Mouse (Mus musculus) right cerebral cortex, postnatal 14 days (tissue): ENCODE results near the gene Lrrc42.

ENCODE experiments used
- DNase-seq: peaks from one replicate; pipeline ENCODE4 v3.0.0; 2022

The Lrrc42 gene

DNA sequence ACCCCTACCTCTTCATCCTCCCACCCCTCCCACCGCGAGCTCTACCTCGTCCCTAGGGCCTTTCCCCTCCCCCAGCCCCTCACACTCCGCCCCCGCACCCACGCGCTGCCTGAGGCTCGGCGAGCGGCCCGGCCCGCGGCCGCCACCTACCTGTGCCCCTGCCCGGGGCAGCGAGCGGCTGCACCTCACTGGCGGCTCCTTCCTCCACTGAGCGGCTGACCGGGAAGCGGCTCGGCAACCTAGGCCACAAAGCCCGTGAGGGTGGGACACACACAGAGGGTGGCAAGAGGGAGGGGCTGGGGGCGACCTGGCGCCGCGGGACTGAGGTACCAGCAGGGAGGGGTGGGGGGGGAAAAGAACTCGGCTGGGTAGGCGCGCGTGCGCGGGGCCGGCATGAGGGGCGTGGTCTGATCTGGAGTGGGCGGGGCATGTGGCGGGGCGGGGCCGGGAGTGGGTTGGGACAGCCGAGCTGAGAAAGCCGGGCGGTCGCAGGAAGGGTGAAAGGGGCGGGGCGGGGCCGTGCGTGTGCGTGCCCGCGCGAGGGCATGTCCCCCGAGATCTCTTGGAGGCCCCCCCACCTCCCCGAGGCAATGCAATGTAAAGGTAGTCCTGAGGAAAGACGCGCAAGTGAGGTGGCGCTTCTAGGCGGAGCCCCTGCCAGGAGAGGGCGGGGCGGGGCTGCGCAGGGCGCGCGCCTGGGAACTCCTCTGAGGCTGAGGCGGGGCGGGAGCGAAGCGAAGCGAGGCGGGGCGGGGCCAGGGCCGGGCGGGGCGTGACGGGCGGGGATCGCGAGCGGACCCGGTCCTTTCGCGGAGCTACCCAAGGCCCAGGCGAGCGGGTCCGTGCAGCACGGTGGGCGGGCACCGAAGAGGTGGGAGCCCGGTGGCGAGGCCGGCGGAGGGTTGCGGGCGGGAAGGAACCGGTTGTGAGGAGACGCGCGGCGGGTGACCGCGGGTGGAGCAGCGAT lies at the start of gene Lrrc42, which contains the start of gene Hspb11:
Gene Lrrc42 (minus strand): TSS at position 408 of the 967 bp plus-strand sequence.
Gene Hspb11 (plus strand): TSS at position 469 of the 967 bp plus-strand sequence.
- peak; percentile 95 for DNase-seq

DNA sequence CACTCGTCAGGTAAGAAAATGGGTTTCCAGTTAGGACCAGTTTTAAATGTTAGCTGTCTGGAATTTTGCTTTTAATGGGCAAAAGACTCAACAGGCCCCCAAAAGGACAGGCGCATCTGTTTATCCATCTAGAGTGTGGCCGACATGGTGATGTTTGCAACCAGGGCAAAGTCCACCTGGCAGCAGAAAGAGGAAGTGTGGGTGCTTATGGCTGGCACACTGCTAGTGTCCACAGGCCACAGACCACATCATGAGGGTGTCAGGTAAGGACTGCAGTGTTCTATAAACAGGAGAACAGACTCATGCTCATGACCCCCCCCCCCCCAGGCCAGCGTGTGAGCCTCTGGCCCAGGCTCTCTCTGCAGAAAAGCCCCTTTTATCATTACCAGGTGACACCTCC lies 49.5 kb upstream of the Lrrc42 start:
- no peak for DNase-seq

DNA sequence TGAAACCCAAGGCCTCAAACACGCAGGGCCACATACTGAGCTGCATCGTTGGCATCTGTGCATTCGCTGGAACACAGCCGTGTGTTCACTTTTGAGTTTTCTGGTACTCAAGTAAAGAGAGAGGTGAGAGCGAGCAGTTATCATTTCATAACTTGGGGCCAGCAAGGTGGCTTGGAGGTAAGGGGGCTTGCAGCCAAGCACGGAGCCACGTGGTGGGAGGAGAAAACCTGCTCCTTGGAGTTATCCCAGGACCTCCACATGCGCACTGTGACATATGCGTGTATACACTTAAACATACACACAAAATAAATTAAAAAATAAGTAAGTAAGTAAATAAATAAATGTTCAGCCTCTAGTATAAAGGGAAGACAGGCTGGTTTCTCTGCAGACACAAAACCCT lies 48.9 kb upstream of the Lrrc42 start:
- no peak for DNase-seq

DNA sequence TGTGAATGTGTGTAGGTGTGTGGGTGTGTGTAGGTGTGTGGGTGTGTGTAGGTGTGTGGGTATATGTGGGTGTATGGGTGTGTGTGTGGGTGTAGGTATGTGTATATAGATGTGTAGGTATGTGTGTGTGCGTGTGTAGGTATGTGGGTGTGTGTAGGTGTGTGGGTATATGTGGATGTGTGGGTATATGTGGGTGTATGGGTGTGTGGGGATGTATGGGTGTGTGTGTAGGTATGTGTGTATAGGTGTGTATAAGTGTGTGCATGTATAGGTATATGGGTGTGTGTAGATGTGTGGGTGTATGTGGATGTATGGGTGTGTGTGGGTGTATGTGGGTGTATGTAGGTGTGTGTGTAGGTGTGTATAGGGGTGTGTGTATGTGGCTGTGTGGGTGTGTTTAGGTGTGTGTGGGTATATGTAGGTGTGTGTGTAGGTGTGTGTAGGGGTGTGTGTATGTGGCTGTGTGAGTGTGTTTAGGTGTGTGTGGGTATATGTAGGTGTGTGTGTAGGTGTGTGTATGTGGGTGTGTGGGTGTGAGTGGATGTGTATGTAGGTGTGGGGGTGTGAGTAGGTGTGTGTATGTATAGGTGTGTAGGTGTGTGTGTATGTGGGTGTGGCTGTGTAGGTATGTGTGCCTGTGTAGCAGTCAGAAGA lies 47.7 kb upstream of the Lrrc42 start:
- DNase-seq, result no peak

DNA sequence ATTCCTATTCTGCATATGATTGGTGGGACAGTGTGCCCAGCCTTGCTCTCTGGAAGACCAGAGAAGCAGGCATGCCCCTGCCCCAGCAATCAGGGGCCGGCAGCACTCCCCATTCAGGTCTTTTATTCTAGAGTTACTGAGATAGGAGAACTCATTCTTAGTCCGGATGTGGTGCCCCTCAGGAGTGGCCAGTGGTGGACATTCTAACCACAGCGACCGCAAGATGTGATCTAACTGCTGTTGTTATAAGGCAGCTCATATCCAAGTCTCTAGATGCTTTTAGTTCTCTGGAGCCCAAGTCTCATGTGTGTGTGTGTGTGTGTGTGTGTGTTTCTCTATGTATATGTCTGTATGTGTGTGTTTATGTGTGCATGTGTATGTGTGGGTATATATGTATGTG lies 47.0 kb upstream of the Lrrc42 start:
- DNase-seq, result no peak

DNA sequence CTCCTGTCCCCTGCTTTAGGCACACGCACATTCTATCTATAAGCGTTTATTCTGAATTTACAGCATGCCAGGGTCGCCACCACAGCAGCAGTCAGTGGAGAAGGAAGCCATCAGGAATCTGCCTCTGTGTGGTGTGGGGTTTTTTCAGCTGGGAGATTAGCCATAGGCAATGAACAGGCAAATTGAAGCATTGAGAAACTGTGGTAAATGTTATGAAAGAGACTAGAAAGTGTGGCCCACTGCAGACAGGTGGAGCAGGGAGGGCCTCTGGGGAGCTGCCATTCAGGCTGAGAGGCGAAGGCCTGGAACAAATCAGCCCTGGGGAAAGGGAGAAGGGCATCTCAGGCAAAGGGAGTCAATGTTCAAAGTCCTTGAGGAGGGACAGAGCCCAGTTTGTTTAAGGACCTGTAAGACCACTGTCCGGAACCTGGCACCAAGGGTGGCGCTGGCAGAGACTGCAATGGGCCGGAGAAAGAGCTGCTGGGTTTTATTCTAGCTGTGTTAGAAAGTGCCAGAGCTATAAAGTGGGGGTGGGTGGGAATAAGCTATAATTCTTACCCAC lies 46.5 kb upstream of the Lrrc42 start:
- no peak for DNase-seq

DNA sequence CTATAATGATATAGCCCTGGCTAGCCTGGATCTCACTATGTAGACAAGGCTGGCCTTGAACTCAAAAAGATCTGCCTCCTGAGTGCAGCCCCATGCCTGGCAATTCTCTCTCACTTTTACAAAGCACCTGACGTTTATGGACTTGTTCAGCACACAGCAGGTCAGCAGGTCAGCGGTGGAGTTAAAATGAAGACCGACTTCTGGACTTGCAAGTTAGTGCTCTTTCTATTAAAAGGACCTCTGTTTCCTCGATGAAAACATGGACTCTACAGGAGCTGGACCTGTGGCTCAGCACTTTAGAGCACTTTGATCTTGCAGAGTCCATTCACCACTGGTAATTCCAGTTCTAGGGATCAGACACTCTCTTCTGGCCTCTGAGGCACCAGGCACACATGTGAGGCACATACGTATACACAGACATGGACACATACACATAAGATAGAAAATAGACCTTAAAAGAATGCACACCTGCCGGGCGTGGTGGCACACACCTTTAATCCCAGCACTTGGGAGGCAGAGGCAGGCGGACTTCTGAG lies 44.8 kb upstream of the Lrrc42 start:
- no peak for DNase-seq

DNA sequence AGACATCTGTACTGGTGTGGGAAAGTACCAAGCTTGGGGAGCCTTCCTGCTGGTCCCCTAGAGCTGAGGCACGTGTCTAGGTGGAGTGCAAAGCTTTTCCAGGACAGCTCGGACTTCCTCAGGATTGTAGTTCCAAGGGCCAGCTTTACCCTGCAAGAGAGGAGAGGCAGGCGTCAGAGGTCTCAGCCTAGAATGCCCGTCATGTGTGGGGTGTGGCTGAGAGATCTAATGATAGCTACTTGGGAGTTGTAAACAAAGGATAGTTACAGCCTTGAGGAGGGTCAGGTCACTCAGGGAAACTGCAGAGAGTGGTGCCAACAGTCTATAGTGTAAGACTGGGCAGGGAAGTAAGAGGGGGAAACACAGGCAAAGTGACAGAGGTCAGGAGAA lies 38.9 kb upstream of the Lrrc42 start:
- DNase-seq, result no peak

DNA sequence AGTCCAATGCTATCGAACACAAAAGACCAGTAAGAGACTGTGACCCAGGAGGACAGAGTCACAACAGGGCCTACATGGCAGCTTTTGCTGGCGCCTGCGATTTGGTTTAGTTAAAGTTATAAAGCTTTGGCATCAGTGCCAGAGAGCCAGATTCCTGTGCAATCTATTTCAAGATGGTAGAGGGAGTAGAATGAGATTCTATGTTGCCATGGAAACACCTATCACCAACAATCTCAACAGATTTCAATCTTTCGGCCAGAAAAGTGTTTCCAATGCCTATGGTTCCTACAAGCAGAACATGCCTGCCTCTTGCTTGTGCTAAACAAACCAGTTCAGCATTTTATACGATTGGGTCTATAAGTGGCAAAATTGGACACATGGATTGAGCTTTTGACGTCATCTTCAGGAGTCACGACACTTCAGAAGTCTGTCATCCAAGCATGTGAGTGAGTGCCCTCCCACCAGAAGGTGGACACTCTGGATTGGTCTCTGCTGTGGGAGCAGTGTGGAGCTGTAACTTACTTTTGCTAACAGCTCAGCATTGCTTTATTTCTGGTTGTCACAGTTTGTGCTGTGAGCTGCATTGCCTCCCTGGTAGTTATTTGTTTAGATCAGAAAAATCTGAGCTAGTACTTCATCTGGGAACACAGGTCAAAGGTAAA lies 38.4 kb upstream of the Lrrc42 start:
- no peak for DNase-seq

DNA sequence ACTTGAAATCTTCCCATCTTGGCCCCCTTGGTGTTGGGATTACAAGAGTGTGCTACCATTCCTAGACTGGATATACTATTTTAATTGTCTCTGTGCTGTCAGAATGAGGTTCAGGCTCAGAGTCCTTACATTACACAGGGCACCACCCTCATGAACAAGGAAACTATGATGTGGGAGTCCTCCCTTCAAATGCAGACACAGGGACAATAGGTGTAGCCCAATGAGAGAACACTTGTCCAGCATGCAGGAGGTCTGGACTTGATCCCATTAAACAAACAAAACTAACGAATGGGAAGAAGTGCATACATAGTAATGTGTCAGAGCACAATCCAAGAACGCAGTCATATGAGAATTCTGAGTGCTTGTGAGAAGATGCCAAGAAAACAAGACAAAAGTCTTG lies 34.2 kb upstream of the Lrrc42 start:
- no peak for DNase-seq

DNA sequence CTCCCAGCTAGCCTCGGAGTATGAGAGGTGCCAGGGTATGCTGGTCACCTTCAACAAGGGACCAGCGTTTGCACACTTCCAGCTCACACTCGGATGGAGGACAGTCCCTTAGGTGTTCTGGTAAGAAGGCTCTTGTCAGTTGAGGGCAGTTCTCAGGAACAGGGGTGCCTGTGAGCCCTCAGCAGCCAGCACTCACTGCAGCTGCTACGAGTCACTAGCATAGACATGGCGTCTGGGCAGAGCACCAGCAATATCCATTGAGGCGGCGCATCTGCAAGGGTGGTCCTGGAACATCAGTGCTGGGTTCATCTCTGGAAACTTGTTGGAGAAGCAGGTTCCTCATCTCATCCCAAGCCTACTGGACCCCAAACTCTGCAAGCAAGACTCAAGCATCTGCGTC lies 33.1 kb upstream of the Lrrc42 start:
- DNase-seq, result no peak

DNA sequence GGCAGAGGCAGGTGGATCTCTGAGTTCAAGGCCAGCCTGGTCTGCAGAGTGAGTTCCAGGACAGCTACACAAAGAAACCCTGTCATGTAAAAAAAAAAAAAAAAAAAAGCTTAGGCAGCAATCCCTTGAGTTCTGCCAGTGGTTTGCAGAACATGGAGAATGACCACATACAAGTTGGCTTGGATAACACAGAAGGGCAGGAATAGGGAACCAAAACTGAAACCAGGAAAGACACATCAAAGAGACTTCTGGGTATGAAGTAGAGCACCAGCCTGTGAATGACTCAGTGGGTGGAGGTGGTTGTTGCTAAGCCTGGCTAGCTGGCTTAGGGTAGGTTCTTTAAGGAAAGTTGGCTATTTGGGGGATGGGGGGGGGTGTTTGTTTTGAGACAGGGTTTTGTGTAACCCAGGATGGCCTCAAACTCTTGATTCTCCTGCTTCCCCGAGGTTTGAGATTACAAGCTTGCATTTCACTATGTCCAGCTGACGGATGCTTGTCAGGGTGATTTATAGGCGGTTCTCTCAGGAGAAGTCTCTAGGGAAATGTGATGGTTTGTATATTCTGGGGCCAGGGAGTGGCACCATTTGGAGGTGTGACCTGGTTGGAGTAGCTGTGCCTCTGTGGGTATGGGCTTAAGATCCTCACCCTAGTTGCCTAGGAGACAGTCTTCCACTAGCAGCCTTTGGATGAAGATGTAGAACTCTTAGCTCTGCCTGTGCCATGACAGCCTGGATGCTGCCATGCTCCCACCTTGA lies 32.3 kb upstream of the Lrrc42 start:
- no peak for DNase-seq

DNA sequence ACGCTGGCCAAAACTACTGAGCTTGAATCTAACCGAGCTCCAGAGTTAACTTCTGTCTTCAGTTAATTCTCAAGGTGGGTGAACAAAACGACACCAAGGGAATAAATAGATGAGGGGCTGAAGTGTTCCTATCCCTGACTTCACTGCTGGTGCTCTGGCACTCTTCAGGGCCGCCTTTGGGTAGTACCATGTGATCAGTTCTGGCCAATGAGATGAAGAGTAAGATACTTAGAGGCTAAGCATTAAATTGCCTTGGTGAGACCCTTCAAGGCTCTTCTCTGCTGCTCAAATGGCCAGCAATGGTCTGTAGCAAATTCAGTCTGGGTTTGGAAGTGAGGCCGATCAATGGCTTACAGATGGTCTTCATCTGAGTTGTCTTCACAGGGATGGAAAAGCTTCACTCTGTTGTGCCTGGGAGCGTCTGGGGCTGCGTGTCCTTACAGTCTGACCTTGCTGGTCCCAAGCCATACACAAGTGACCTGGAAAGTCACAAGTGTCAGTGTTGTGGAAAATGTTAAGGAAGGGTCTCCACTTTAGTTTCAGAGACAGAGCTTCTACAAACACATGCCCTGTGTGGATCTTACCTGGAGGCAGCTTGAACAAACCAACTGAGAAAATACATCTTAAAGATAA lies 27.6 kb upstream of the Lrrc42 start:
- no peak for DNase-seq

DNA sequence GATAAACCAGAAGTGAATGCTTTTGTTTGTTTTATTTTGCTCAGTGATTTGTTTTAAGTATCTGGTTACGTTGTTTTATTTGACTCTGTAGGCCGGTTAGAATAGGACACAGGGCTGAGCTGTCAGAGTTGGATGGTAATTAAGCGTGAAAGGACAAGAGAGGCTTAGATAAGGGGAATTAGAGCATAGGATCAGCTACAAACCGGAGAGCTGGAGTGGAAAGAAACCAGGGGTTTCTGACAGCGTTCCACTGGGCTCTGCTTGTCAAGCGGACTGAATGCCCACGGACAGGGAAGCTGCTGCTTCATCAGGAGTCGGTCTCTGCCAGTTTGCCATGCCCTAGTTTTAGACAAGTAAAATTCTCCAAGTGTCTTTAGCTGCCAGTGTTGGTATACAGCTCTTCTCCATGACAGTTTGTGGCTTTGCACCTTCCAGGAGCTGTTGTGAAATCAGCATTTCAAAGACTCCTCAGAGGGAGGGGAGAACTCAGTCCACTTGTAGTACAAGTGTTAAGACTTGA lies 24.9 kb upstream of the Lrrc42 start:
- no peak for DNase-seq

DNA sequence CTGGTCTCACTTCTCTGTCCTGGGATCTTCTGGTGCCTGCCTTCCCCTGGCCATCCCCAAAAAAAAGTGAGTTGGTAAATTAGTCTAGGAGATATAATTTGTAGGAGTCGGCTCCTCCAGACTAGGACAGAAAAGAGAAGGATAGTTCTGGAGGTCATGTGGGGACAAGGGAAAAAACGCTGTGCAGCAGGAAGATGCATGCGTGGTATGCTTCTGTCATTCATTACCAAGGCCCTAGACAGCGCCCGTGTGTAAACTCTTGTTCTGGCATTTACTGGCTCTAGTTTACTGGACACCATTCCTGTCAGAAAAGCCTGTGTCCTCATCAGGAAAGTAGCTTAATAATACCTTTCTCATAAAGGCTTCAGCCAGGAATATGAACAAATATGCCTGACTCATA lies 21.2 kb upstream of the Lrrc42 start:
- DNase-seq, result no peak

DNA sequence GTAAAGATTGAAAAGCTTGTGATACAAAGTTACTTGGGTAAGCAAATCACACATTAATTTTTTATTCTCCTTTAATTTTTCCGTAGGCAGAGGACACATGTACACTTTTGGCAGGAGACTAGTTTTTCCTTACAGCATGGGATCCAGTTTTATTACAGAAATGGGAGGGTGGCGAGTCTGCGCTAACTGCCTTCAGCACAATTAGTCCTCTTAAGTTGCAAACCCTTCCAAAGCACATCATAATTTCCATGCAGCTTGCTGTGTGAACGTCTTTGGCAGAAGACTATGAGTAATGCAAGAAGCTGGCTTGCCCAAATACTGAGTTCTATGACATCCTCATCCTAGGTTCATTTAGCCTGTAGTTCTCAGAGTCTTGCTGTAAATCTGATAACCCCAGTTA lies 20.4 kb upstream of the Lrrc42 start:
- DNase-seq, result no peak

DNA sequence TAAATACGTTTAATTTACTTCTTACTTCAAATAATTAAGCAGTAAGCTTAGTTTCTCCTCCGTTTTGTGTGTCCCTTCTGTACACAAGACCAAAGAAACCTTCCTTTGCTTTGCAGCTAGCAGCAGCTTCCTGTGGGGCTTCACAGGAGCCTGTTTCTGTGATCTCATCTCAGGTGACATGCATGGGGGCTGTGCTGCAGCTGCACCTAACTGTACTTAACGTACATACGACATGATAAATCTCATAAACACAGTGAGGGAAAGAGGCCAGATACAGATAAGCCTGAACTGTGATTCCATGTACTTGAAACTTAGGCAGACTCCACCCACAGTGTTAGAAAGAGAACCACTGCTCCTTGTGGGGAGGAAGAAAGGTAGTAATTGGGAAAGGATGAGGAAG lies 6.7 kb upstream of the Lrrc42 start:
- DNase-seq, result no peak

DNA sequence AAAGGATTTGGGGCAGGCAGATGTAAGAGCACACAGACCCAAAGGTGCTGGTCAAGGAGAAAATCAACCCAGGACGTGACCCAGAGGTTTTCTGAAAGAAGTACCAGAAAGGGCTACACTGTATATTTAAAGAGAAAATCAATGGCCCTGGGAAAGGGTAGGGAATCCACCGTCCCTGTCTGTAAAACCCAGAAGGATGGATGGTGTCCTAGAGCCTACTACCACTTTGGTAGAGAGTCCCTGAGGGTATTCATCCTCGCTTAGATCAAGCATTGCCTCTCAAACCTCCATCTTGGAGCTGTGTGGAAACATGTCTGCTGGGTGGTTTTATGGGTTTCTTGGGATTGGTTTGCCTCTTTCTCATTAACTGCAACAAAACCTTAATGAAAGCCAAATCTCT lies 1.1 kb upstream of the Lrrc42 start:
- no peak for DNase-seq

DNA sequence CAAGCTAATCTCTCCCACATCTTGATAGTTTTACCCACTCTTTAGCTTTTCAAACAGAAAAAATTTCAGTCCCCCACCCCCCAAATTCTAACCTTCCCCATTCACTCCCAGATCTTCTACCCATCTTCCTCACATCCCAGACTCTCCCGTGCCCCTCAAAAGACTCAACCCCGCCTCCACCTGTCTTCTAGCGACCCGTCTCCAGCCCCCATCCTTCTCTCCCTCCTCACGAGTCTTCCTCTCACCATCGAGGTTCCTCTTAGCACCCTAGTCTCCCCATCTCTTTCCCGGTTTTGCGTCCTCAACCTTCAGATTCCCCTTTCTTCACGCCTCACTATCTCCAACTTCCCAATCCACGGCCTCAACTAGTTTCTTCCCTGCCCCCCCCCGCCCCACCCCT lies 810 bp downstream of the Lrrc42 start:
- DNase-seq, result no peak

DNA sequence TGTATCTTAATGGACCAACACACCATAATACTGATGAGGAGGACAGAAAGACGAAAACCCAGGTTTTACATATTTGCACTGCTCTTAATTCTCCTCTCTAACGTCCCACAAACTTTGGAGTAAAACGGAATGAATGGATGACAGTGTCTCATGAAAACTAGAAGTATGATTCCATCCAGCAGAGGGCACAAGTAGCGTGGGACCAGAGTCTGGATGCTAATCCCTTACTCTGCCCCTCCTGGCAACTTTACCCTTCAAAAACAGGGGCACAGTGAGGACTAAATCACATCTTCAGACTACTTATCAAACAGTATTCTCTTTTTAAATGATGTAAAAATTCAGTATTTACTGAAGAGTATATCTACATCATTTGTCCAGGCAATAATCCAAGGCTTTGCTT lies 2.8 kb downstream of the Lrrc42 start:
- DNase-seq, result peak; percentile 28

DNA sequence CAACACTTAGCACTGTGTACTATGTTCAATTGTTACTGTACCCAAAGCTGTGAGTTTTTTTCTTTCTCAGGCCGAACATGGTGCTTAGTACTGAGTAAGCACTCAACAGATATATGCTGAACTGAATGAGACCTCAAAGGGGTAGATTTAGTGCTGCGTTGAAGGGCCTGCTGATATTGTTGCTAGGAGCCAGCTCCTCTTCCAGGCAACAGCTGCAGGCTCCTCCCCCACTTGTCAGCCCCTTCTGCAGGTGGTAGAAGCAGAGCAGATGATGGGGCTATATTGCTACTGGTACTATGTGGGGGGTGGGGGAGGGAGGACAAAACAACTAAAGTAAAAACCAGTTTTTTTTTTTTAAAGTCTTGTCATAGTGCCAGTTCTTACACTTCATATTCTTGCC lies 3.9 kb downstream of the Lrrc42 start:
- DNase-seq, result no peak

DNA sequence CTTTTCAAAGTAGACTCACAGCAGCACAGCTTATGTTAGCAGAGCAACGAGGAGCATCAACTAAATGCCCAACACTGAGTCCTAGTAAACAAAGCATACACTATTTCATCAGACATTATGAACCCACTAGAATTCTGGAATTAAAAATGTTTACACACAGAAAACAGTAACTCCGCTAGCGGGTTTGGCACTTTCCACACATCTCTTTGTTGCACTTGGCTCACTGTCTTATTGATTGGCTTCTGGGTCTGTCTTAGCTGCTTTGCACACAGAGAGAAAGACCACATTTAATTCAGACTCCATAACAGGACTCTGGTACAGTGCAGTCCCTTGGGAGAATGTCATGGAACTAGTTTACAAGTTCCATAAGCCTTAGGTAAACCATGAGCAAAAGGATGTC lies 5.3 kb downstream of the Lrrc42 start:
- DNase-seq, result no peak
